Mouse (Mus musculus): ENCODE data around the gene Hydin. TPM values are rescaled to one million over a fixed set of nuclear protein-coding genes. Genes with fewer than 3 reads are reported as not detected.
"Not testable (repeated sequence)": the region's sequence is repeated elsewhere in the genome, so short reads cannot be mapped to it uniquely, and the experiment has no call there.

Hydin gene
- total RNA-seq, 2 experiments from 2014 or later: 0.11 TPM; not detected in 1

DNA sequence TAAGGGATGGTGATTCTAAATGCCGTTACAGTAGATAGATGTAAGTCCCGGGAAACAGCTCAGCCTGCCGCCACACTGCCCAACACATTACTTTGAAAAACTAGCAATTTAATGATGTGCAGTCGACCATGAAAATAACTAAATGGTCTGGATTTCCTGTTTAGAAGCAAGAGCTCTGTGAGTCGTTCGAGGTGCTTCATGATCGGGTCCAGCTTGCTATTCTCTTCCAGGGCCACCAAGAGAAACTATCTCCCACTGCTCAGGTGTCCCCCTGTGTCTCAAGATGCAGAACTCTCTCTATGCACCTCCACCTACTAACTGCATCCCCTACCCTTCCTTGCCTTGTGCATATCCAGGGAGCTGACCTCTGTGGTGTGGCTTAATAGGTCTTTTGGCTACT is 66.6 kb downstream of the Hydin start:
- ATAC-seq (ENCODE audit: poor library complexity, severe bottlenecking): no peak

DNA sequence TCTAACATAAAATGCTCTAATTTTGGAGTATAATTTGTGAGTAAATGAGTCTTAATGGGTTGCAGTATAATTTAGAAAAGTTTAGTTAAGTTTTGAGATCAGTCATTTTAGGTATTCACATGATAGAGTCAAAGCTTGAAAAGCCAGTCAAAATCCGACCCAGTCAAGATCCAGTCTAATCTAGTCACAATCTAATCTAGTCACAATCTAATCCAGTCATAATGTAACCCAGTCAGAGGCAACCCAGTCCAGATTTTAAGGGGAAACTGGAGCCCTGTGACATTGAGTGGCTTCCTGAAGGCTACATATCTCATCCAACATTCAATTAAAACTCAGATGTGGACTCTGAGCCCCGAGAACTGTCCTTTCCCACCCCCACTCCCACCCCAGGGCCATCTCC is 72.7 kb downstream of the Hydin start:
- no peak for ATAC-seq (ENCODE audit: poor library complexity, severe bottlenecking)

DNA sequence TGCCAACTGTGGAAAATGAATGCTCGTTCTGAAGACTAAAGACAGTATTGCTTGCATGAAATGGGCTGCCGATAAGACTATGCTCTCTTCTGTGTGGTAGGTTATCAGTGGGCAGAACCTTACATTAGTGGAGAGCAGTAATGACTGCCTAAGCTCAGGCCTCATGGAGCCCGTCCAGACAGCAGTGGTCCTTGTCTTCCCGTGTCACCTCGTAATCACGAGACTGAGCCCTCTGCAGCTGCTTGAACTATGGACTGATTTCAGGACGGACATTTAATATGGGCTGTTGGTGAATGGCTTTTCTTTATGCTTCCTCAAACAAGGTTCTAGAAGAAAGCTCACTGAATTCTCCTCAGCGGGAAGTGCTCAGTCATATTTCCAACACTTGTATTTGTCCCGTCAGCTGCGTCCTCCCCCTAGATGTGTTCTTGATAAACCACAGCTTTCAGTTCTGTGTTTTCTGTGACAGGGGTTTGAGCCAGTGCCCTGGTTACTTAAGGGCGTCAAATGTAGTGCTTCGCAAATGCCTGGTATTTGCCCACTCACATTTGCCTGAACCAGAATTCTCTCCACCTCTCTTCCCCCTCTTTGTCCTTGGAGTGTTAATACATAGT is 73.4 kb downstream of the Hydin start:
- ATAC-seq (ENCODE audit: poor library complexity, severe bottlenecking): no peak

DNA sequence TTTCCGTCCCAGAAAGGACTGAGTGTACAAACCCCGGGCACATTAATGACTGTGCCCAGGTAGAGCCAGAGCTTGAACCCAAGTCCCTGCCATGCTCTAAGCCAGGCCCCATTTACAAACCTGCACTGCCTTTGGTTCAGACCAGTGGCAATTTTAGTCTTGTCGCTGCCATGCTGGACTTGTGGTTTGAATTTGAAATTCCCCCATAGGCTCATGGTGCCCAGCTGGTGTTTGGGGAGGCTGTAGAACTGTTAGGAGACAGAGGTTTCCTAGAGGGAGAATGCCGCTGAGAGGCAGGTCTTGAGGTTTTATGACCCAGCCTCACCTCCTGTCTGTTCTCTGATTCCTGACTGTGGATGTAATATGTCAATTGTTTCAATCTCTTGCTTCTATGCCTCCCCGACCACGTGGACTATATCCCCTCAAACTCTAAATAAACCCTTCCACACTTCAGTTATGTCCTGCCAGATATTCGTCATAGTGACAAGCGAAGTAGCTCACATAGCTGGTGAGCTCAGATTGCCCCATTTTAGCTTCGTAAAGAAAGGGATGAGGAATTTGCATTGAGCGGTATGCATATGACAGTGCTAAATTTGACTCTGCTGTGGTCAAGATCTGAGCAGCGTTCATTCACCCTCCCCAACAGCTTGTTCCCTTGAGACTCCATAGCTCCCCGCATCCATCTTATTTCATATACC is 79.1 kb downstream of the Hydin start:
- ATAC-seq (ENCODE audit: poor library complexity, severe bottlenecking): no peak

- ATAC-seq (ENCODE audit: poor library complexity, severe bottlenecking): no peak
Measured at GRCm38 (mm10) chr8:110346915-110347314, 80.1 kb downstream of the Hydin start.

GRCm38 (mm10) chr8:110350725-110351124 is 83.9 kb downstream of the Hydin start:
- ATAC-seq (ENCODE audit: poor library complexity, severe bottlenecking): no peak

DNA sequence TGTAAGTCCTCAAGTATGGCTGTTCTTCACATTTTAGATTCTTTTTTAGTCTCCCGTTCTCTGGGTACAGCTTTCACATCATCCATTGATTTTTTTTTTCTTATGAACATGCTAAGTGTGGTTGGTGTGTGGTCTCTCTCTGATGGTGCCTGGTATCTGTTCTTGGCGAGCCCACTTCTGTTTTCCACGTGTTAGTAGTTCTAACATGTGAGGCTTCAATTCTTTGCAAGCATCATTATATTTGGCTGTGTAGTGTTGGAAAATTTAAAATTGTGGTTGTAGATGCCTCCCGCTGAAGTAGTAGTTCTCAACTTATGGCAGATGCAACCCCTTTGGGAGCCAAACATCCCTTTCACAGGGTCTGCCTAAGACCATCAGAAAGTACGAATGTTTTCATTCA is 85.1 kb downstream of the Hydin start:
- no peak for ATAC-seq (ENCODE audit: poor library complexity, severe bottlenecking)

- ATAC-seq (ENCODE audit: poor library complexity, severe bottlenecking): no peak
Measured at GRCm38 (mm10) chr8:110362975-110363374, 96.2 kb downstream of the Hydin start.

DNA sequence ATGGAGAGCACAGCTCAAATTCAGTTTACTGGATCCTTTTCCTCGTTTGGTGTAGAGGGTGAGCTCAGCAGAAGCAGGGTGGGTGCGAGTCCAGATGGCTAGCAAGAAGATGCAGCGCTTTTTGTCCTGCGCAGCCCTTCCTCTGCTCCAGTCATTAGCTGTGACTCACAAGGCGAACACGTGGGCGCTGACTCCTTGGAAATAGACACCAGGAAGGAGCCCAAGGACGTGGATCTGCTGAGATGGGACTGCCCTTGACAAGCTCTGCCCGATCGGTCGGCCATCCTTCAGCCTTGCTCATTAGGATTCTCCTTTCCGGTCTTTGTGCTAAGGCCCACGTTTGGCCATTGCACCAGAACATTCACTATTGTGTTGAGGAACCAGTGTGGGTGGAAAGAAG is 106.1 kb downstream of the Hydin start:
- no peak for ATAC-seq (ENCODE audit: poor library complexity, severe bottlenecking)

- ATAC-seq (ENCODE audit: poor library complexity, severe bottlenecking): no peak
Measured at GRCm38 (mm10) chr8:110373695-110374094, 106.9 kb downstream of the Hydin start.

DNA sequence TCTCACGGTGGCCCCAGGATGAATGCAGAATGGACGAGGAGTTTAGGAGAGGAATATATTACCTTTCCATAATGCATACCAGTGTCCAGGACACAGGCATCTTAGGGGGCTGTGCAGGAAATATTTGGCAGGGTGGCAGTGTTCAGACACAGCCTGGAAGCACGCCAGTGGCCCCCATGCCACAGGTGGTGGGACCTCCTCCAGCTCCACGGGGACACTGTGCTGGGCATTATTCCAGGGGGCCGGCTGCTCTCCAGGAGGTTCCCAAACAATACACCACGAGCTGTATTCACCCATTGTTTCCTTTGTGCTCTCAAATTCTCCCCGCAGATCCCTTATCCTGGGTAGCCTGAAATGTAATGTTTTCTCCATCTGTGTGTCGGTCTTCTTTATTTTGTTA is 116.0 kb downstream of the Hydin start:
- no peak for ATAC-seq (ENCODE audit: poor library complexity, severe bottlenecking)

DNA sequence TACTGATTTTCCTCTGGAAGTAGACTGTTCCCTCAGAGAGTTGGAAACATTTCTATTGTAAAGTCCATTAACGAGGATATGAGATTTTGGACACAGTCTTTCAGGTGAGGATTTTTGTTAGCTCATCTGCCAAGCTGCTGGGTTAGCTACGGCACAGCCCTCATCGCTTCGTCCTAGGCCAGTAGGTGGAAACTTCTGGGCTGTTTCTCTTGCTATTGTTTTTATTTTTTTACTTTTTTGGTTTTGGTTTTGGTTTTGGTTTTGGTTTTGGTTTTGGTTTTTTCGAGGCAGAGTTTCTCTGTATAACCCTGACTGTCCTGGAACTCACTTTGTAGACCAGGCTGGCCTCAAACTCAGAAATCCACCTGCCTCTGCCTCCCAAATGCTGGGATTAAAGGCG is 117.9 kb downstream of the Hydin start:
- not testable (repeated sequence) for ATAC-seq (ENCODE audit: poor library complexity, severe bottlenecking)

GRCm38 (mm10) chr8:110395656-110396055 is 128.9 kb downstream of the Hydin start:
- no peak for ATAC-seq (ENCODE audit: poor library complexity, severe bottlenecking)

- ATAC-seq (ENCODE audit: poor library complexity, severe bottlenecking): no peak
Measured at GRCm38 (mm10) chr8:110400536-110400935, 133.8 kb downstream of the Hydin start.

DNA sequence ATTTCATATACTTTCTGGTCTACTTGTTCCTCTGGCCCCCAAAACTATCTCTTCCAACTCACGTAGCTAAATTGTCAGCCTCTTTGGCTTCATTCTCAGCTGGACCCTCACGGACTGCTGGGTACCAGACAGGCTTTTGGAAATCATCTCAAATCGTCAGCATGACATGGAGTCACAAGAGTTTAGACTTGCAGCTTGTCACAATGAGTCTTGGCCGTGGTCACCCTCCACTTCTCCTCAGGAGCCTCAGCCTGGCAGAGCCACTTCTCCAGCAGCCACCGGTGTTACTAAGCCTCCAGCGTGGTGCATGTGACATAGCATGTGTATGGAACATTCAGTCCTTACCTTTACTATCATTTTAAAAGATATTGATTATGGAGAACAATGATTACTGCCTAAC is 135.5 kb downstream of the Hydin start:
- ATAC-seq (ENCODE audit: poor library complexity, severe bottlenecking): no peak

- ATAC-seq (ENCODE audit: poor library complexity, severe bottlenecking): no peak
Measured at GRCm38 (mm10) chr8:110404516-110404915, 137.7 kb downstream of the Hydin start.

DNA sequence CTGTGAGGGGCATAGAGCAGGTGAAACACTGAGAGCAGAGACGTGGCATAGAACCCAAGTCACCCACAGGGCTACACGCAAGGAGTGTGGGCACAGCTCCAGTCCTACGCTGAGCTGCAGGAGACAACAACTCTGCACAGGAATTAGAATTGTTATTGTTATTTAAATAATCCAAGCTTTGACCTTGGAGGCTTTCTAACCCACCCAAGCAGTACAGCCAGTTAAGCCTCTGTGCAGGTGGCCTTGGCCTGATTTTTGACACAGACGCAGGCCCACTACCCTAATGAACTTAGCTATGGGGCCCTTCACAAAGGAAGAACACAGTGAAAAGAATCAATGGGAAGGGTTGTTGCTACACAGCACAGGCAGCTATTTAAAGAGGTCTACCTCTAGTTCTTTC is 148.3 kb downstream of the Hydin start:
- ATAC-seq (ENCODE audit: poor library complexity, severe bottlenecking): no peak

DNA sequence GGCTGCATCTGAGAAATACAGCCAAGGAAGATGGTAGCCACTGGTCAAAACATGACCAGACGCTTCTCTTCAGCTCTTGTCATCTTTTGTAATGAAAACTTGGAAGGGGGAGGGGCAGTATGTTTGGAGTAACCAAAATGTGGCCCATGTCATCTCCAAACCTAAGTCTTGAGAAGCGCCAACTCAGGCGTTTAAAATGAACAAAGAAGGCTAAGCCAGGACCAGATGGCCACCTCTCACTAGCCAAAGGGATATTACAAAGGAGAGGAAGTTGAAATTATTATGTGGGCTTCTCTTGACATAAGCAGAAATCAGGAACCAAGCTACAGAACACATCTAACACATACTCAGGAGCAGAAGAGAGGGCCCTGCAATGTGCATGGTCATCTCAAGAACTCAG is 150.2 kb downstream of the Hydin start:
- ATAC-seq (ENCODE audit: poor library complexity, severe bottlenecking): no peak

- no peak for ATAC-seq (ENCODE audit: poor library complexity, severe bottlenecking)
Measured at GRCm38 (mm10) chr8:110417801-110418200, 151.0 kb downstream of the Hydin start.

- no peak for ATAC-seq (ENCODE audit: poor library complexity, severe bottlenecking)
Measured at GRCm38 (mm10) chr8:110419711-110420110, 152.9 kb downstream of the Hydin start.

DNA sequence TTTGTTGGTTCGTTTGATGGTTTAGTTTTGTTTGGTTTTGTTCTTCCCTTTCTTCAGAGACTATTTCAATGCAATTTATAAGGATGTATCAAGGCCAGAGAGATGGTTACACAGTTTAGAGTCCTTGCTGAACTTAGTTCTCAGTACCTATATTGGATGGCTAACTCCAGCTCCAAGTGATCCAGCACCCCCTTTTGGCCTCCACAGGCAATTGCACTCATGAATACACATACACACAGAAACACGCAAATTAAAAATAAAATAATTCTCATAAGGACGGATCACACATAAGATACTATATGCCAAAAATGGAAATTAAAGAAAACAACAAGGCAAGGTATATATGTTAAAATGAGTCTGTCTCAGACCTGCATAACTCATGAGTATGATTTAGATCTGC is 153.4 kb downstream of the Hydin start:
- no peak for ATAC-seq (ENCODE audit: poor library complexity, severe bottlenecking)

- no peak for ATAC-seq (ENCODE audit: poor library complexity, severe bottlenecking)
Measured at GRCm38 (mm10) chr8:110424146-110424545, 157.4 kb downstream of the Hydin start.

DNA sequence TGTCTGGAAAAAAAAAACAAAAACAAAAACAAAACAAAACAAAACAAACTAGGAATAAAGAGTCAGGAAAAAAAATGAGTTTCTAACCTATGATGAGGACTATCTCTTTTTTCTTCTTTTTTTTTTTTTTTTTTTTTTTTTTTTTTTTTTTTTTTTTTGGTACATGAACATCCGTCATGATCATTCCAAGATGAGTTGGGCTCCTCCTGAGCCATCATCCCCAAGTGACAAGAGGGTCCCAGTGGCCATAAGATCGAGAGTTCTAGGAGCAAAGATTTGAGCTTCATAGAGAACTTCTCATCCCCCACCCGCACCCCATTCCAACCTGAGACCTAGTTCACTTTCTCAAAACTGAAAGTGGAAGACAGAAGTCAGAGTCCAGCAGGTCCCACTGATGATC is 164.6 kb downstream of the Hydin start:
- no peak for ATAC-seq (ENCODE audit: poor library complexity, severe bottlenecking)

Measured in megakaryocyte, adult 5-6 weeks (primary cell).